16 mouse cellular contexts compared by ENCODE assay signal in the genomic region with DNA sequence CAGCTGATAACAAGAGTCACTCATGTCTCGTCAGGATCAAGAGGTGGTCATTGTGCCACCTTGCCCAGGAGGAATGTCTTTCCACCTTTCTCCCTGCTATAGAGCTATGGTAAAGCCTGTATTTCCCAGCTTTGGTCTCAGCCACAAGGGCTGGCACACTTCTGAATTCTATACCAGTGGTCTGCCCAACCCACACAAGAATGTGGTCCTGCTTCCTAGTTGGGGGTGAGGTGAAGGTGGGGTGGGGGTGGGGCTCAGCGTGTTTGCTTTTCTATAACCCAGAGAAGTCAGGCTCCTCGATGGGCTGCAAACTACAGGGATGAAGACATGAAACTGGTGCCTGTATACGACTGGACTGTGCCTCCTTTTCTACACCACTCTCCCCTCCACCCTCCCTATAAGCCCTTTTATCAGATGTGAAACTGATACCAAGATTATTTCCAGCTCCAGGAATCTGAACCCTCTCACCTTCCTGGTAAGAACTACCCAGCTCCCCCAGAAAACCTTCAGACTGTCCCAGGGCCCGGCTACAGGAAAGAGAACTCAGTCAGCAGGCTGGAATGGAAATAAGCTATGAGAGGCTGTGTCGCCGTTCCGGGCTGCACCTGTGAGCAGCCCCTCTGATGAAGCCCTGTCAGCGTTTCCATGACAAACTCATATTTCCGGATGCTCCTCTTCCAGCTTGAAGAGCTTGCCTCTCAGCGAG. TPM values are rescaled to one million over a fixed set of nuclear protein-coding genes. Genes with fewer than 3 reads are reported as not detected.
DNase-seq lines count a peak whose midpoint lies in the region; ATAC-seq and TF ChIP-seq lines count a peak whose summit lies in the region.
"Had no signal": no experiment of that assay in that cellular context is flagged by ENCODE, and none has a peak within 500 bp of the region (broad histone marks: within the 10 kb centered on the region; RNA-seq: fewer than 3 reads in every experiment).

No protein-coding gene starts in this region.

- TF ChIP-seq POLR2A in brain, embryonic 14.5 days (IDR thresholded peaks at IDR 0.05; ENCODE audit: borderline replicate concordance, extremely low read depth, insufficient read depth, insufficient read length, poor library complexity, severe bottlenecking), result no peak

- H3K27me3 ChIP-seq in lung, embryonic 16.5 days (ENCODE audit: control insufficient read depth, insufficient read depth, low read depth, low read length), result no peaks in the 10 kb centered on the region
- no peaks in the 10 kb centered on the region for H3K27me3 ChIP-seq in stomach, embryonic 16.5 days (ENCODE audit: control insufficient read depth, insufficient read depth, low read length)
- H3K27me3 ChIP-seq: forebrain, embryonic 12.5 days; neural tube, embryonic 12.5 days had no signal

- TF ChIP-seq CTCF in brain, embryonic 14.5 days (IDR thresholded peaks at IDR 0.05; ENCODE audit: borderline replicate concordance, extremely low read depth, insufficient read depth, insufficient read length), result no peak

- no peak overlapping the region for H3K9ac ChIP-seq in lung, embryonic 16.5 days (ENCODE audit: low read length)
- H3K9ac ChIP-seq in stomach, embryonic 16.5 days (ENCODE audit: low read length), result no peak overlapping the region
- H3K9ac ChIP-seq: forebrain, embryonic 12.5 days; neural tube, embryonic 12.5 days had no signal

- peaks cover 8% of the 10 kb centered on the region for H3K4me1 ChIP-seq in lung, embryonic 16.5 days (replicated peaks; ENCODE audit: control insufficient read depth, insufficient read depth, low read length)
- no peaks in the 10 kb centered on the region for H3K4me1 ChIP-seq in stomach, embryonic 16.5 days (ENCODE audit: control insufficient read depth, insufficient read depth, low read length)
- H3K4me1 ChIP-seq: megakaryocyte, embryonic 14.5 days had no signal

- no peaks in the 10 kb centered on the region for H3K36me3 ChIP-seq in lung, embryonic 16.5 days (ENCODE audit: control insufficient read depth, insufficient read depth, low read length)
- no peaks in the 10 kb centered on the region for H3K36me3 ChIP-seq in stomach, embryonic 16.5 days (ENCODE audit: control insufficient read depth, insufficient read depth, low read length)
- H3K36me3 ChIP-seq: forebrain, embryonic 12.5 days; heart, embryonic 10.5 days; neural tube, embryonic 12.5 days had no signal

- peak; percentile 88 for ATAC-seq in lung, embryonic 16.5 days (ENCODE audit: low read depth)
- peak; percentile 77 for ATAC-seq in CD4-positive, CD25-positive, alpha-beta regulatory T cell, adult 4 months
- ATAC-seq in stomach, embryonic 16.5 days (ENCODE audit: insufficient read depth, low FRiP score), result peak; percentile 59; the same call in 1 of the 2 replicates
- ATAC-seq in erythroblast, adult 5-6 weeks (replicated peaks; ENCODE audit: low FRiP score, poor library complexity, severe bottlenecking), result no peak
- ATAC-seq: Patski had no signal

- H3K27ac ChIP-seq in lung, embryonic 16.5 days (ENCODE audit: low read length), result peak overlapping the region; percentile 54
- H3K27ac ChIP-seq in stomach, embryonic 16.5 days (ENCODE audit: low read length), result peak overlapping the region; percentile 53
- H3K27ac ChIP-seq: forebrain, embryonic 12.5 days; gastrocnemius, adult 2 months; heart, embryonic 10.5 days; neural tube, embryonic 12.5 days had no signal

- 40% methylated on average over 11 of the region's 11 CpGs for WGBS in lung, embryonic 16.5 days
- 47% methylated on average over 11 of the region's 11 CpGs for WGBS in stomach, embryonic 16.5 days

- H3K9me3 ChIP-seq in lung, embryonic 16.5 days (ENCODE audit: control insufficient read depth, low read length), result no peaks in the 10 kb centered on the region
- H3K9me3 ChIP-seq in stomach, embryonic 16.5 days (replicated peaks; ENCODE audit: control insufficient read depth, low read length), result no peaks in the 10 kb centered on the region
- H3K9me3 ChIP-seq: forebrain, embryonic 12.5 days; heart, embryonic 10.5 days; neural tube, embryonic 12.5 days had no signal

- peak overlapping the region; percentile 17 for H3K4me2 ChIP-seq in lung, embryonic 16.5 days (ENCODE audit: low read depth, low read length)
- H3K4me2 ChIP-seq in stomach, embryonic 16.5 days (ENCODE audit: low read depth, low read length), result no peak overlapping the region
- H3K4me2 ChIP-seq: forebrain, embryonic 12.5 days; neural tube, embryonic 12.5 days had no signal

- DNase-seq in lung, postnatal 14 days, result no peak
- DNase-seq in brain, embryonic 14.5 days (ENCODE audit: low read depth), result peak; percentile 31
- no peak for DNase-seq in gastrocnemius, postnatal 25 days
- DNase-seq: cerebellum, adult 18-20 months; gastrocnemius, adult 2 months; heart, postnatal 36 days; kidney, postnatal 10 days had no signal

- no peak overlapping the region; the same call in 1 of the 2 replicates for H3K4me3 ChIP-seq in lung, embryonic 16.5 days (ENCODE audit: low read length)
- H3K4me3 ChIP-seq in stomach, embryonic 16.5 days (replicated peaks; ENCODE audit: low read length), result no peak overlapping the region
- H3K4me3 ChIP-seq: forebrain, embryonic 12.5 days; gastrocnemius, adult 2 months; heart, embryonic 10.5 days; megakaryocyte, embryonic 14.5 days; neural tube, embryonic 12.5 days had no signal

RNA-seq across cellular contexts. Expression of a gene that starts 24.0 kb away (rescaled TPM):
- 23.4 and 24.5 TPM in 2 replicates for polyA plus RNA-seq in lung, embryonic 16.5 days (2015; fragmentation: Nextera tagmentation; extraction: Ambion mirVana)
- 1 to 10 TPM; 4.0 to 4.6 TPM for polyA plus RNA-seq in CD4-positive, CD25-positive, alpha-beta regulatory T cell, adult 4 months (2017; shearing (Covaris generic))
- polyA plus RNA-seq in brain, embryonic 14.5 days (2012; rRNA removed), result 227 and 321 TPM in 2 replicates
- 14.6 and 16.5 TPM in 2 replicates for polyA plus RNA-seq in stomach, embryonic 16.5 days (2015; fragmentation: Nextera tagmentation; extraction: Ambion mirVana)
- total RNA-seq in erythroblast, adult 5-6 weeks (2015; ENCODE audit: low replicate concordance), result 2.1 and 2.5 TPM in 2 replicates
- total RNA-seq in erythroblast, adult 5-6 weeks (2017; ENCODE audit: low replicate concordance), result 3.2 and 7.8 TPM in 2 replicates
- 100 to 1,000 TPM; 145 to 167 TPM for total RNA-seq in gastrocnemius, postnatal 25 days (2021)

RNA-seq across cellular contexts. Expression of a gene that starts 35.8 kb away (rescaled TPM):
- 257 and 272 TPM in 2 replicates for polyA plus RNA-seq in lung, embryonic 16.5 days (2015; fragmentation: Nextera tagmentation; extraction: Ambion mirVana)
- 10 to 100 TPM; 23.5 to 47.7 TPM for polyA plus RNA-seq in CD4-positive, CD25-positive, alpha-beta regulatory T cell, adult 4 months (2017; shearing (Covaris generic))
- 456 and 624 TPM in 2 replicates for polyA plus RNA-seq in brain, embryonic 14.5 days (2012; rRNA removed)
- polyA plus RNA-seq in stomach, embryonic 16.5 days (2015; fragmentation: Nextera tagmentation; extraction: Ambion mirVana), result 188 and 201 TPM in 2 replicates
- total RNA-seq in erythroblast, adult 5-6 weeks (2015; ENCODE audit: low replicate concordance), result 216 and 317 TPM in 2 replicates
- 505 and 650 TPM in 2 replicates for total RNA-seq in erythroblast, adult 5-6 weeks (2017; ENCODE audit: low replicate concordance)
- 10 to 100 TPM; 58.0 to 68.8 TPM for total RNA-seq in gastrocnemius, postnatal 25 days (2021)

RNA-seq across cellular contexts. Expression of a gene that starts 56.7 kb away (rescaled TPM):
- polyA plus RNA-seq in lung, embryonic 16.5 days (2015; fragmentation: Nextera tagmentation; extraction: Ambion mirVana), result 32.9 and 38.2 TPM in 2 replicates
- polyA plus RNA-seq in CD4-positive, CD25-positive, alpha-beta regulatory T cell, adult 4 months (2017; shearing (Covaris generic)), result 10 to 100 TPM; 23.6 to 25.6 TPM
- 45.0 and 58.4 TPM in 2 replicates for polyA plus RNA-seq in brain, embryonic 14.5 days (2012; rRNA removed)
- 28.5 and 30.5 TPM in 2 replicates for polyA plus RNA-seq in stomach, embryonic 16.5 days (2015; fragmentation: Nextera tagmentation; extraction: Ambion mirVana)
- 15.8 and 23.4 TPM in 2 replicates for total RNA-seq in erythroblast, adult 5-6 weeks (2015; ENCODE audit: low replicate concordance)
- 7.9 and 11.7 TPM in 2 replicates for total RNA-seq in erythroblast, adult 5-6 weeks (2017; ENCODE audit: low replicate concordance)
- 10 to 100 TPM; 47.1 to 47.6 TPM for total RNA-seq in gastrocnemius, postnatal 25 days (2021)
